ENCODE assay signal across 17 mouse cellular contexts in the genomic region with DNA sequence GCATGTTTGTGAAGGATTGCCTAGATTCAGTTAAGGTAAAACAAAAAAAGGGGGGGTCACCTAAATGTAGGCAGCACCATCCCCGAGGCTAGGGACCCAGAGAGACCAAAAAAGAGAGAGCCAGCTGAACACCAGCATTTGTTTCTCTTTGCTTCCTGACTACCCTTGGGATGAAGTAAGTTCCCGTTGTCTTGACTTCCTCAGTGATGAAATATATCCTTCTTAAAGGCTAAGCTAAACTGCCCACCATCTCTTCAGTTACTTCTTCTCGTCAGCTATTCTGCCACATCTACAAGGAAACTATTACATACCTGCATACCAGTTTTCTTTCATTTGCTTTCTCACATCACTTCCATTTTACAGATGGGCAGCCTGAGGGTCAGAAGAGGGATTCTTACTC.
"Had no signal": no experiment of that assay in that cellular context is flagged by ENCODE, and none has a peak within 500 bp of the region (broad histone marks: within the 10 kb centered on the region; RNA-seq: fewer than 3 reads in every experiment).

No protein-coding gene starts in this region.

- DNase-seq: left cerebral cortex, postnatal 4 days; liver; liver, embryonic 13.5 days; liver, postnatal 0 days; lung, adult 18-20 months; lung, adult 2 months; lung, embryonic 14.5 days; lung, postnatal 10 days; lung, postnatal 14 days; lung, postnatal 36 days; lung, postnatal 4 days; midbrain, embryonic 14.5 days had no signal

- ATAC-seq: liver, embryonic 12.5 days; liver, postnatal 0 days; lung, postnatal 0 days; midbrain, embryonic 13.5 days; midbrain, embryonic 15.5 days; midbrain, embryonic 16.5 days had no signal
